Mouse (Mus musculus): ENCODE results near the gene Larp4.
A peak's percentile ranks its signal among the peaks of the same experiment; 100 is the strongest.

- TF ChIP-seq POLR2A (IDR thresholded peaks at IDR 0.05; ENCODE audit: extremely low read depth, insufficient read depth, low read length) (no peak), CTCF (IDR thresholded peaks at IDR 0.05; ENCODE audit: low read depth, low read length) (peak; percentile 17; the same call in 1 of the 2 replicates)
These were observed 53.1 kb downstream of the Larp4 start for GRCm38 (mm10) chr15:100022923-100023322.

Data from liver, adult 2 months (tissue).